Mouse (Mus musculus): ENCODE data around the gene Tbc1d30. TPM values are rescaled to one million over a fixed set of nuclear protein-coding genes. Genes with fewer than 3 reads are reported as not detected.

The Tbc1d30 gene
- polyA plus RNA-seq, 1 experiment from 2014 or later = 2.3 TPM

DNA sequence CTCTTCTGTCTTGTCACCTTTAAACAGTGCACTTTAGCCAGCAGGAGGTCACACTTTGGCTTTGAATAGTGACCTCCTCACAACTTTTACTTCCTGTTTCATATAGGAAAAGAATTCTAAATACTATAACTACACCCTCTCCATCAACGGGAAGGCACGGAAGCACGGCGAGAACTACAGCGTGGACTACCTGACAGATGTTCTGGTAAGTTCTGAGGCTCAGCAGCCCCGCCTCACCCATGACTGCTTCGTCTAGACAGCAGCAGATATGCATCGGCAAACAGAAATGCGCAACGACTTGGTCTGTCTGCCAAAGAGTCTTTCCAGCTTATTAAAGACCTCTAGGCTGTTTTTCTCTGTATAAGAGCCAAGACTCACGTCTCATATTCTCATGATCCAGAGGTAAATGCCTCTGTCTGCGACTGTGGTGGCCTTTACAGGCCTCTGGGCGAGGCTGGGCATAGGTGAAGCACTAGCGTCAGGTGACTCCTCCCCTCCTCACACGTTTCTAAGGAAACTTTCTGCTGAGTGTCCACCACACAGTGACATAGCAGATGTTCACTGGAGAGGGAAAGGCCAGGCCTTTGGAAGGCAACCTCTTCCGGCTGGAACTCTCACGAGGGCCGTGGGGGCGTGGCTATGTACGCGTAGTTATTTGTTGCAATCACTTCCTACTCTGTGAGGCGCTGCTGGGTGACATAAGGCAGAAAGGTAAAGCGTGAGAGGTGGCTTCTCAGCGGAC, 25.6 kb upstream of the Tbc1d30 start:
- 93% methylated on average over 24 of the region's 24 CpGs for WGBS
- Histone ChIP-seq H3K27ac (replicated peaks) (no peak overlapping the region), H3K4me1 (peaks cover 25% of the 10 kb centered on the region), H3K9me3 (no peaks in the 10 kb centered on the region), H3K27me3 (replicated peaks; ENCODE audit: low read depth, poor library complexity, severe bottlenecking) (no peaks in the 10 kb centered on the region), H3K36me3 (replicated peaks) (peaks cover 90% of the 10 kb centered on the region), H3K4me3 (no peak overlapping the region)
- no peak for DNase-seq (ENCODE audit: low spot score)

DNA sequence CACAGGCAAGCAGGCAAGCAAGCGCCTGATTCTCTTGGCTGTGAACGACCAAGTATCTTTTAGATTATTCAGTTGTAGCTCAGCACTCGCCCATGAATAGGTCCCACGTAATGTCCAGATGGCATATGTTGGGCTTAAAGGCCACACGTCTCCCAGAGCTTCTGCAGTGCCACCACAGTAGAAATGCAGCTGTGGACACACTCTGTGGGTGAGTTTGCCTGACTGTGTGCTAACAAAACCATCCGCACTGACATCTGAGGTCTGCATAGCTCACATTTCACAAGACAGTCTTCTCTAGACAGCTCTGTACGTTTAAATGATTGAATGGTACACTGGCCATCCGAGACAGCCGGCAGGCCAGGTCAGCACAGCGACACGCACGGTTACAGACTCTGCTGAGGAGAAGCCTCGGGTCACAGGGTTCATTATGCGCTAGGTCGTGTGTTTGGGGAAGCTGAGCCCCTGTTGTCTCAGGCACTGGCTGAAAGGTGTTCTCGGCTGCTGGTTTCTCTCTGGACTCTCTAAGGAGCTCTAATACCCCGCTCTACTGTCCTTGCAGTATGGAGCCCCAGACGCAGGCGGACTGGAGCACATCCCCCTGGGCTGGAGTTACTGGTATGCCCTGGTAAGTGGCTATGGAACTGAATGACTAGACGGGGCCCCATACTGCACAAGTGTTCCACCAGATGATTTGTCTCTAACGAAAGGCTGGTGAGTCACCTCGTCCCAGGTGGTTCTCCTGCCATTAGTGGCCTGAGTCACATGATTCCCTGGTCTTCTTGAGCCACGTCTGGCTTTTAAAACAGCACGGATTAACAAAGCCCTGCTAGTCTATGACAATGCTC, 24.8 kb upstream of the Tbc1d30 start:
- peaks cover 90% of the 10 kb centered on the region for H3K36me3 ChIP-seq (replicated peaks)
- no peaks in the 10 kb centered on the region for H3K27me3 ChIP-seq (replicated peaks; ENCODE audit: low read depth, poor library complexity, severe bottlenecking)
- H3K9me3 ChIP-seq = no peaks in the 10 kb centered on the region
- H3K4me3 ChIP-seq = no peak overlapping the region
- WGBS = 84% methylated on average over 24 of the region's 24 CpGs
- peaks cover 25% of the 10 kb centered on the region for H3K4me1 ChIP-seq
- no peak for DNase-seq (ENCODE audit: low spot score)
- no peak overlapping the region for H3K27ac ChIP-seq (replicated peaks)

DNA sequence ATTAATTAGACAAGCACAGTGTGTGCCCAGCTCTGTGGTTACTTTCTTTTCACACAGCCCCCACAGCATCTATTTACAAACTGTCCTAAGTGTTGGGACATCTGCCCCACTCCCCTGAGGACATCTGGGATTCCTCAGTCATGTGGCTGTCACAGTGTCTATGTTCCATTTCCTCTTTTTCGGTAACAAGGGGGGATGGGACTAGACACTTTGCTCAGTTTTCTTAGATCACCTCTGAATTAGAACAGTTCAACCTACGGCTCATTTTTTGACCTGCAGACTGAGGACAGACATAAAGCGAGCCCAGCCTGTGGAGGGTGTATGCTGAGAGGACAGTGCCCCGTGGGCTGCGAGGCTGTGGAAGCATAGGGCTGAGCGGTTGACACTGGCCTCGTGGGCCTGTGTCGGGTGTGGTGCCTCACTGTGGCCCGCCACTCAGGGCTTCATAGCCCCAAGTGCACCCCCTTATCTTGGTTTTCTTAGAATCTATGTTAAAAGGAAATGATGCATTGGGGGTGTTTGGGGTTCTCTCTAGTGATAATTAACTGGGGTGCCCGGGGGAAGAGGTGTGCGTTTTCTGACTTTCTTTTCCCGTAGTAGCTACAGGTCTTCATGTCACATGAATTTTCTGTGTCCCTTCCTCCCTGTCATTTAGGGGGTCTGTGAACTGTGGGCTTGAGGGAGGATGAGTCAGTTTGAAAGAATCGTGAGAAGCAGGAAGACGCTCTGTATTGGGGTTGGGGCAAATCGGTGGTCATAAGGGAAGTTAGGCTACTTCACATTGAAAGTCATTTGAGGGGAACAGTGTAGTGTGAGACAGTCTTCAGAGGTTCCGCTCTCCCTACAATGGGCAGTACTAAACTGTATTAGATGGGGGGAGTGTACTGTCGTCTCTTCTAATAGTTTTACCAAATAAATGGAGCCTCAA, 23.9 kb upstream of the Tbc1d30 start:
- 88% methylated on average over 17 of the region's 17 CpGs for WGBS
- peaks cover 90% of the 10 kb centered on the region for H3K36me3 ChIP-seq (replicated peaks)

GRCm38 (mm10) chr10:121374013-121374412, 22.9 kb upstream of the Tbc1d30 start:
- no peaks in the 10 kb centered on the region for H3K27me3 ChIP-seq (replicated peaks; ENCODE audit: low read depth, poor library complexity, severe bottlenecking)
- H3K4me1 ChIP-seq = peaks cover 25% of the 10 kb centered on the region
- H3K4me3 ChIP-seq = no peak overlapping the region
- 52% methylated on average over 12 of the region's 12 CpGs for WGBS
- H3K36me3 ChIP-seq (replicated peaks) = peaks cover 90% of the 10 kb centered on the region
- H3K9me3 ChIP-seq = 0 out of 2 replicates have a peak, but pooled peaks cover 3% of the 10 kb centered on the region
- peak; percentile 55 for DNase-seq (ENCODE audit: low spot score)
- peak overlapping the region; percentile 64 for H3K27ac ChIP-seq (replicated peaks)

More for the DNA sequence above, 23.9 kb upstream of the Tbc1d30 start:
- peaks cover 25% of the 10 kb centered on the region for H3K4me1 ChIP-seq
- no peak overlapping the region for H3K4me3 ChIP-seq
- no peak overlapping the region for H3K27ac ChIP-seq (replicated peaks)
- 0 out of 2 replicates have a peak, but pooled peaks cover 3% of the 10 kb centered on the region for H3K9me3 ChIP-seq
- DNase-seq (ENCODE audit: low spot score) = no peak
- H3K27me3 ChIP-seq (replicated peaks; ENCODE audit: low read depth, poor library complexity, severe bottlenecking) = no peaks in the 10 kb centered on the region

DNA sequence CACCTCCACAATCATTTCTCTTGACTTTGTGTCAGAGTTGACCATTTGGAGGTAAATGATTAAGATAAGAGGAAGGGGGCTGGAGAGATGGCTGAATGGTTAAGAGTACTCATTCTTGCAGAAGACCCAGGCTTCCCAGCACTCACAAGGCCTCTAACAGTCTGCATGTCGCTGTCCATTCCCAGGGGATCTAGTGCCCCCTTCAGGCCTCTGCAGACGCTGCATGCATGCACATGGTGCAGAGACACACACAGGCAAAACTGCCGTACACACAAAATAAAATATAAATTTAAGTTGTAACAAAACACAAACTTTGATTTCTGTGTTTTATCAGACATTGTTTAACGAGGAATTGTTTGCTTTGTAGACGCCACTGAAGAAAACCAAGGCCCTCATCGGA, 19.7 kb upstream of the Tbc1d30 start:
- H3K4me3 ChIP-seq = no peak overlapping the region
- H3K9me3 ChIP-seq = 0 out of 2 replicates have a peak, but pooled peaks cover 3% of the 10 kb centered on the region
- peaks cover 38% of the 10 kb centered on the region for H3K4me1 ChIP-seq
- 92% methylated on average over 6 of the region's 6 CpGs for WGBS
- H3K27ac ChIP-seq (replicated peaks) = no peak overlapping the region
- no peak for DNase-seq (ENCODE audit: low spot score)
- H3K36me3 ChIP-seq (replicated peaks) = peaks cover 72% of the 10 kb centered on the region
- no peaks in the 10 kb centered on the region for H3K27me3 ChIP-seq (replicated peaks; ENCODE audit: low read depth, poor library complexity, severe bottlenecking)

DNA sequence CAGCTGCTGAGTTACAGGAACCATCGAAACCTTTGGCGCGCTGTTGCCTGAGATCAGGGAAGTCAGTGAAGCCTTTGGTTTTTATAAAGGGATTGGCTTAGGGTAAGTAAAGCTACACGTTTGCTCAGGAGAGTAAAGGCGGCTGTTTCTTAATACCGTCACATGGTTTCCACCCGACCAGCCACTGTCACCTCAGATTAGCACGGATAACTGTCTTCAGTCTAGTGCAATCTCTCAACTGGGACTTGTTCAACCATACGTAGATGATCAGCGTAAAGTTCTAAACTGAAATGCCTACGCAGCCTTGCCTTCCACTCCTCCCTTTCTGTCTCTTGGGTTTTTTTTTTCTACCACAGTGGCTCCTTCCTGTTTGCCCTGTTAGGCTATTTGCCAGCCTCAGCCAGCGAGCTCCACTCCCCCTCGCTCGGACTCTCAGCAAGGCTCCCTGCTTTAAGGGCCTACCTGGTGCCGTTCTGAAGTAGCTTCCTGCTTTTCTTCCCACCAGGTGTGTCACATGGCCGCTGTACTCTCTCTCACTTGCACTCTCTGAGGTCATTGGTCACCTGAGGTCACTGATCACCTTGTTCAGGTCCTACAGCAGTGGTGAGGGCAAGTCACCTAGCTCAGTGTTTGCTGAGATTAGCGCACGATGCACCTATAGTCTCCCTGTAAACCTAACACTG, 17.8 kb upstream of the Tbc1d30 start:
- 88% methylated on average over 18 of the region's 18 CpGs for WGBS
- DNase-seq (ENCODE audit: low spot score) = no peak
- peaks cover 53% of the 10 kb centered on the region for H3K36me3 ChIP-seq (replicated peaks)

GRCm38 (mm10) chr10:121367780-121368179, 16.7 kb upstream of the Tbc1d30 start:
- Histone ChIP-seq H3K4me1 (peaks cover 27% of the 10 kb centered on the region), H3K27ac (replicated peaks) (no peak overlapping the region), H3K4me3 (no peak overlapping the region), H3K36me3 (replicated peaks) (peaks cover 46% of the 10 kb centered on the region), H3K27me3 (replicated peaks; ENCODE audit: low read depth, poor library complexity, severe bottlenecking) (no peaks in the 10 kb centered on the region), H3K9me3 (0 out of 2 replicates have a peak, but pooled peaks cover 3% of the 10 kb centered on the region)
- no peak for DNase-seq (ENCODE audit: low spot score)
- WGBS = 86% methylated on average over 9 of the region's 9 CpGs

More for the DNA sequence above, 17.8 kb upstream of the Tbc1d30 start:
- Histone ChIP-seq H3K4me1 (peaks cover 36% of the 10 kb centered on the region), H3K27me3 (replicated peaks; ENCODE audit: low read depth, poor library complexity, severe bottlenecking) (no peaks in the 10 kb centered on the region), H3K4me3 (no peak overlapping the region), H3K9me3 (0 out of 2 replicates have a peak, but pooled peaks cover 3% of the 10 kb centered on the region), H3K27ac (replicated peaks) (no peak overlapping the region)

DNA sequence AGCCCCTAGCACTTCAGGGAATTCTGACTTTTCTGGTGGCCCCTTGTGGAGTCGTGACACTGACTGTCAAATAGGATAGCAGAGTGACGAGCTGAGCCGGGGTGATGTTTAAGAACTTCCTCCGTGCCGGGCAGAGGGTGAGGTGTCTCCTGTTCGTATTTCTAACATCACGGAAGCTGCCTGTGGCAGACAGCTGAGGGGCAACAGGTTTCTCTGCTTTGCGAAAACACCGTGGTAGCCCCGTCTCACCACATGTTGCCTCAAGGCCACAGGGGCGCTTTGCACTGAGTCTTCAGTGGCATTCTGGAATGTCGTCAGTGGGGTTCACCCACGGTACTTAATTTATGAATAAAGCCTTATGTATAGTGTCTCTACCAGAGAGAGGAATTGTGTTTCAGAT, 16.2 kb upstream of the Tbc1d30 start:
- Histone ChIP-seq H3K27ac (replicated peaks) (no peak overlapping the region), H3K4me3 (no peak overlapping the region), H3K36me3 (replicated peaks) (peaks cover 46% of the 10 kb centered on the region), H3K9me3 (0 out of 2 replicates have a peak, but pooled peaks cover 3% of the 10 kb centered on the region), H3K27me3 (replicated peaks; ENCODE audit: low read depth, poor library complexity, severe bottlenecking) (no peaks in the 10 kb centered on the region), H3K4me1 (peaks cover 27% of the 10 kb centered on the region)
- WGBS = 81% methylated on average over 13 of the region's 13 CpGs
- no peak for DNase-seq (ENCODE audit: low spot score)

GRCm38 (mm10) chr10:121365781-121366272, 14.7 kb upstream of the Tbc1d30 start:
- no peaks in the 10 kb centered on the region for H3K27me3 ChIP-seq (replicated peaks; ENCODE audit: low read depth, poor library complexity, severe bottlenecking)
- peak overlapping the region; percentile 78 for H3K4me3 ChIP-seq
- WGBS = 10% methylated on average over 9 of the region's 9 CpGs
- DNase-seq (ENCODE audit: low spot score) = no peak
- 0 out of 2 replicates have a peak, but pooled peaks cover 3% of the 10 kb centered on the region for H3K9me3 ChIP-seq
- peaks cover 30% of the 10 kb centered on the region for H3K4me1 ChIP-seq
- H3K36me3 ChIP-seq (replicated peaks) = peaks cover 32% of the 10 kb centered on the region
- H3K27ac ChIP-seq (replicated peaks) = no peak overlapping the region

- WGBS = under 1% methylated on average over 72 of the region's 72 CpGs
- peaks cover 24% of the 10 kb centered on the region for H3K36me3 ChIP-seq (replicated peaks)
- peak within 1 kb of the TSS; percentile 78 for H3K4me3 ChIP-seq
- no peaks in the 10 kb centered on the region for H3K27me3 ChIP-seq (replicated peaks; ENCODE audit: low read depth, poor library complexity, severe bottlenecking)
- H3K27ac ChIP-seq (replicated peaks) = peak within 1 kb of the TSS; percentile 86
- H3K4me1 ChIP-seq = peaks cover 30% of the 10 kb centered on the region
- peak; percentile 99 for DNase-seq (ENCODE audit: low spot score)
- no peaks in the 10 kb centered on the region for H3K9me3 ChIP-seq
Observed at GRCm38 (mm10) chr10:121364801-121365564, 13.9 kb upstream of the Tbc1d30 start, which contains the start of gene Gns. Gene Gns, plus strand, starts transcription at chr10:121365090.

GRCm38 (mm10) chr10:121364306-121364705, 13.2 kb upstream of the Tbc1d30 start:
- Histone ChIP-seq H3K27ac (replicated peaks) (peak overlapping the region; percentile 86; the same call in 1 of the 2 replicates), H3K36me3 (replicated peaks) (peaks cover 17% of the 10 kb centered on the region), H3K4me3 (peak overlapping the region; percentile 78), H3K9me3 (no peaks in the 10 kb centered on the region), H3K4me1 (peaks cover 30% of the 10 kb centered on the region), H3K27me3 (replicated peaks; ENCODE audit: low read depth, poor library complexity, severe bottlenecking) (no peaks in the 10 kb centered on the region)
- 27% methylated on average over 15 of the region's 15 CpGs for WGBS
- DNase-seq (ENCODE audit: low spot score) = no peak
